Mouse (Mus musculus) bone marrow, adult 2 months (tissue): ENCODE results near the gene Slco6d1.

Source experiments
- CTCF ChIP-seq: fragments of 200-500 bp; IDR thresholded peaks from 2 replicates; pipeline ENCODE4 v1.5.1; 2011; ENCODE audit warnings: low read length, control low read depth; ENCODE audit not compliant: control insufficient read depth, insufficient read depth
- POLR2A ChIP-seq: fragments of 200-500 bp; IDR thresholded peaks from 2 replicates; pipeline ENCODE4 v1.6.1; 2011; ENCODE audit warnings: low read depth, mild to moderate bottlenecking, control low read depth, low read length, borderline replicate concordance; ENCODE audit not compliant: control insufficient read depth

DNA sequence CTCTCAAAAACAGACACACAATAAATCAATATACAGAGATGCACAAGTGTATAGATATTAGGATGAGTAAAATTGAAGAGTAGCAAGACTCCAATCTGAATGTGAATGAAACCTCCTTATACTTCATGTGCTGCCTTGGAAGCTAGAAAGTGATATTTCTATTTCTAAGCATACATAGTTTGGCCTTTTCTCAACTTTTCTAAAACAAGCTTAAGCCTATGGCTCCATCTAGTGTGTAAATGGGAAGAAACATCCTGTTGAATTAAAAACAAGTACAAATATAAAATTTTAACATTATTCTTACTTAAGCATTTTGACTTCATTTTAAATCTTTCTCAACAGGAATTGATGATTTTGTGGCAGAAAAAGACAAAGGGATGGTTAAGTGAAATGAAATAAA, 28.9 kb upstream of the Slco6d1 start:
- TF ChIP-seq CTCF = no peak
- no peak for TF ChIP-seq POLR2A
